Mouse (Mus musculus) intestine, embryonic 16.5 days (tissue): ENCODE data around the gene Mdfi. TPM values are rescaled to one million over a fixed set of nuclear protein-coding genes. Genes with fewer than 3 reads are reported as not detected.

ENCODE experiments used
- ATAC-seq: fragments of 200-750 bp; cut with Nextera tagmentation; 2 replicates; pipeline ENCODE4 v1.8.0; 2017; ENCODE audit warnings: moderate TSS enrichment, moderate library complexity
- H3K27ac ChIP-seq: fragments of 300-500 bp; sonication (generic); 2 replicates; pipeline ENCODE4 v1.5.1; 2014; ENCODE audit warnings: mild to moderate bottlenecking, low read length
- H3K27me3 ChIP-seq: fragments of 300-500 bp; sonication (generic); replicated peaks from 2 replicates; pipeline ENCODE4 v1.6.1; 2014; ENCODE audit warnings: low read length, control low read depth, mixed read lengths; ENCODE audit not compliant: control insufficient read depth, insufficient read depth
- H3K36me3 ChIP-seq: fragments of 300-500 bp; sonication (generic); 2 replicates; pipeline ENCODE4 v1.6.1; 2014; ENCODE audit warnings: low read length, control low read depth; ENCODE audit not compliant: control insufficient read depth, insufficient read depth
- H3K4me1 ChIP-seq: fragments of 300-500 bp; sonication (generic); 2 replicates; pipeline ENCODE4 v1.6.1; 2014; ENCODE audit warnings: low read length, control low read depth, mixed read lengths; ENCODE audit not compliant: control insufficient read depth, insufficient read depth
- H3K4me2 ChIP-seq: fragments of 300-500 bp; sonication (generic); 2 replicates; pipeline ENCODE4 v1.6.1; 2014; ENCODE audit warnings: low read depth, low read length, control low read depth
- H3K4me3 ChIP-seq: fragments of 300-500 bp; sonication (generic); 2 replicates; pipeline ENCODE4 v1.5.1; 2014; ENCODE audit warnings: mild to moderate bottlenecking, low read length
- H3K9ac ChIP-seq: fragments of 300-500 bp; sonication (generic); 2 replicates; pipeline ENCODE4 v1.6.1; 2014; ENCODE audit warnings: low read depth, low read length
- H3K9me3 ChIP-seq: fragments of 300-500 bp; sonication (generic); 2 replicates; pipeline ENCODE4 v1.6.1; 2016; ENCODE audit warnings: low read length, control low read depth; ENCODE audit not compliant: control insufficient read depth
- WGBS: fragments of 180-500 bp; shearing (Covaris S2); extraction: QIAGEN DNeasy Blood & Tissue Kit; methylation state at CpG from one replicate; pipeline ENCODE4 v1.1.7; 2014; 5-methylcytosine and 5-hydroxymethylcytosine counted together
- polyA plus RNA-seq: library from polyadenylated mRNA; unstranded; fragments of >200 nt; fragmentation: Nextera tagmentation; extraction: Ambion mirVana; gene quantifications from 2 replicates; pipeline ENCODE4 v1.2.1, GENCODE M21; 2015

Mdfi gene
- polyA plus RNA-seq = 6.5 and 8.8 TPM in 2 replicates

DNA sequence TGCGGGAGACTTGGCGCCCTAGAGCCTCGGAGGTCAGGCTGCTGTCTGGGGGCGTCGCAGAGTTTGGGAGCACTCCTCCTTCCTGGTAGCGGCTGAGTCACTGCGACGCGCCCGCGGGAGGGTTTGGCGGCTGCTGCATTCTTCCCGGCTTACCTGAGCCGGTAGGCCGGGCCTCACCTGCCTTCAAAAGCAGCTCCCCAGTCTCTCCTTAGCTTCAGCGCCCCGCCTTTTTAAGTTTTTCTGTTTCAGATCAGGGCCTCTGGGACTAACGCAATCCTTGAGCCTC lies at the start of gene Mdfi:
Mdfi (minus strand) TSS at position 210 of the 286 bp plus-strand sequence.
- Histone ChIP-seq H3K36me3 (no peaks in the 10 kb centered on the region), H3K9me3 (no peaks in the 10 kb centered on the region), H3K4me3 (peak within 1 kb of the TSS; percentile 76), H3K4me2 (peak within 1 kb of the TSS; percentile 89), H3K27ac (peak within 1 kb of the TSS; percentile 61), H3K4me1 (peaks cover 33% of the 10 kb centered on the region), H3K9ac (peak within 1 kb of the TSS; percentile 82), H3K27me3 (no peaks in the 10 kb centered on the region)
- WGBS = 6% methylated on average over 17 of the region's 18 CpGs
- ATAC-seq = peak; percentile 38

DNA sequence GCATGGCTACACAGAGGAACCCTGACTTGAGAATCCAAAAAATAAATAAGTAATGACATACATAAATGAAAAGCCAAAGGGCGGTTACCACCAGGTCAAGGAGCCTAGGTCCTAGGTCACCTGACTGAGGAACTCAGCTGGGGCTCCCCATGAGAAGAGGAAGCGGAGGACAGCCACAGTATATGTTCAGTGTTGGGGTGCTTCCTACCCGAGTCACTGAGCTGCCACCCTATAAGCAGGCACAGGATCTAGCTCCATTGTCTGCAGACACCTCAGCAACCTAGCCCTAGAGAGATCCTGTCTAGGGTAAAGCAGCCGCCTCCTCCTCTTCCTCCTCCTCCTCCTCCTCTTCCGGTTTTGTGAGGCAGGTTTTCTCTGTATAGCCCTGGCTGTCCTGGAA lies 48.6 kb upstream of the Mdfi start:
- WGBS = 80% methylated on average over 5 of the region's 5 CpGs
- H3K27me3 ChIP-seq = no peaks in the 10 kb centered on the region
- no peak overlapping the region for H3K27ac ChIP-seq
- no peak overlapping the region for H3K4me3 ChIP-seq
- peaks cover 36% of the 10 kb centered on the region for H3K4me1 ChIP-seq
- H3K9ac ChIP-seq = no peak overlapping the region
- H3K4me2 ChIP-seq = no peak overlapping the region
- peaks cover 5% of the 10 kb centered on the region; the same call in 1 of the 2 replicates for H3K36me3 ChIP-seq
- no peak for ATAC-seq
- H3K9me3 ChIP-seq = no peaks in the 10 kb centered on the region

DNA sequence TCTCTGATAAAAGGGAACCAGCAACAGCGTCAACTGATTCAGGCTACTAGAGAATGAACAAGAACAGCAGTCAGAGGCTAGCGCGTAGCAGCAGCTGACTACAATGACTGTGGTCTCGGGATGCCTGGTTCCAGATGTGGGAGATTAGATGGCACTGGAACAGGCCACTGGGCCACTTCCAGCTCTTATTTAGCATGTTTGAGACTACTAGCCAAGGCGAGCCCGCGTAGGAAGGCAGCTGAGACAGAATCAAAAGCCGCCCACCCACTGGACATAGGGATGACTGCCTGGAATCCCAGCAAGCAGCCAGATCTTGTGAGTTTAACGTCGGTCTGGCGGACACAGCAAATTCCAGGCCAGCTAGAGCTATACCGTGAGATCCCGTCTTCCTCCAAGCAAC lies 46.8 kb upstream of the Mdfi start:
- Histone ChIP-seq H3K27me3 (no peaks in the 10 kb centered on the region), H3K36me3 (peaks cover 5% of the 10 kb centered on the region; the same call in 1 of the 2 replicates), H3K9ac (no peak overlapping the region), H3K4me3 (no peak overlapping the region), H3K27ac (no peak overlapping the region; the same call in 1 of the 2 replicates), H3K4me1 (peaks cover 20% of the 10 kb centered on the region), H3K4me2 (no peak overlapping the region), H3K9me3 (no peaks in the 10 kb centered on the region)
- no peak for ATAC-seq
- 73% methylated on average over 13 of the region's 13 CpGs for WGBS

GRCm38 (mm10) chr17:47879207-47879606 lies 44.7 kb upstream of the Mdfi start:
- Histone ChIP-seq H3K4me2 (no peak overlapping the region; the same call in 1 of the 2 replicates), H3K36me3 (peaks cover 10% of the 10 kb centered on the region; the same call in 1 of the 2 replicates), H3K27ac (no peak overlapping the region), H3K4me1 (peaks cover 19% of the 10 kb centered on the region), H3K9me3 (no peaks in the 10 kb centered on the region), H3K4me3 (no peak overlapping the region), H3K9ac (peak overlapping the region; percentile 6; the same call in 1 of the 2 replicates), H3K27me3 (no peaks in the 10 kb centered on the region)
- WGBS = 26% methylated on average over 3 of the region's 3 CpGs
- ATAC-seq = no peak

- Histone ChIP-seq H3K27me3 (no peaks in the 10 kb centered on the region), H3K4me2 (peak overlapping the region; percentile 23; the same call in 1 of the 2 replicates), H3K4me3 (peak overlapping the region; percentile 7; the same call in 1 of the 2 replicates), H3K9ac (peak overlapping the region; percentile 47), H3K4me1 (peaks cover 23% of the 10 kb centered on the region), H3K27ac (0 out of 2 replicates have a peak overlapping the region, but pooled peaks have one; percentile 15), H3K9me3 (no peaks in the 10 kb centered on the region), H3K36me3 (peaks cover 10% of the 10 kb centered on the region; the same call in 1 of the 2 replicates)
- WGBS = 28% methylated on average over 35 of the region's 35 CpGs
- peak; percentile 29; the same call in 1 of the 2 replicates for ATAC-seq
These were observed 44.0 kb upstream of the Mdfi start for GRCm38 (mm10) chr17:47878378-47879089.

DNA sequence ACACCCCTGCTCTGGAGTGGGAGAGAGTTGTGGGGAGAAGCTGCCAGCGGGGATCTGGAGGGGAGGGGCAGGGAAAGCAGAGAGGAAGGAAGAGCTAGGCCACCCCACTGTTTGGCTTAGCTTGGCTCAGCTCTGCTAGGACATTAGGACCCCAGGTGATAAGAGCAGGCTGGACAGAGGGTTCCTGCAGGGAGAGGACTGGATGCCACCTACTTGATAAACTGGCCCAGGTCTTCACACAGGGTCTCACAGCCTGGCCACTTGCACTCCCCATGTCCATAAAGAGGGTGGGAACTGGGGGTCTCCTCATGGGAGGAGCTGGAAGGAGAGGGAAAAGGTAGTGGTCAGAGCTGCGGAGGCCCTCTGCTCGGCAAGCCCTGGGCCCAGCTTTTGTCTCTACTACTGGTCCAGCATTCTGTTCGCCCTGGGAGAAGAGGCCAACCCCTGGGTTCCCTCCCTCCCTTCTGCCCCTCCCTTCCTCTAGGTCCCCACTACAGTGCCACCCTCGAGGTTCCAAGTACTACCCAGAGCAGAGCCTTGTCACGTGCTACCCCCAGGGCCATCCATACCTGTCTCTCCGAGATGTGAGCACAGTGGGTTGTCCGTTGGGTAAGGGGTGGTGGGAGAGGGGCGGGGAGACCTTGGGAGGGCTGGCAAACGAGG lies 43.4 kb upstream of the Mdfi start:
- H3K9me3 ChIP-seq = no peaks in the 10 kb centered on the region
- no peak overlapping the region for H3K4me3 ChIP-seq
- H3K36me3 ChIP-seq = peaks cover 10% of the 10 kb centered on the region
- ATAC-seq = no peak
- 56% methylated on average over 10 of the region's 10 CpGs for WGBS
- no peaks in the 10 kb centered on the region for H3K27me3 ChIP-seq
- 0 out of 2 replicates have a peak overlapping the region, but pooled peaks have one; percentile 23 for H3K4me2 ChIP-seq
- H3K9ac ChIP-seq = peak overlapping the region; percentile 47; the same call in 1 of the 2 replicates
- H3K27ac ChIP-seq = no peak overlapping the region
- peaks cover 26% of the 10 kb centered on the region for H3K4me1 ChIP-seq

- H3K27ac ChIP-seq = no peak overlapping the region
- peaks cover 10% of the 10 kb centered on the region for H3K36me3 ChIP-seq
- no peak overlapping the region for H3K4me2 ChIP-seq
- H3K4me1 ChIP-seq = peaks cover 26% of the 10 kb centered on the region
- no peak overlapping the region for H3K4me3 ChIP-seq
- H3K9me3 ChIP-seq = no peaks in the 10 kb centered on the region
- no peaks in the 10 kb centered on the region for H3K27me3 ChIP-seq
- no peak overlapping the region for H3K9ac ChIP-seq
- ATAC-seq = no peak
- WGBS = 57% methylated on average over 26 of the region's 26 CpGs
These were observed 42.6 kb upstream of the Mdfi start for GRCm38 (mm10) chr17:47876776-47877714.

DNA sequence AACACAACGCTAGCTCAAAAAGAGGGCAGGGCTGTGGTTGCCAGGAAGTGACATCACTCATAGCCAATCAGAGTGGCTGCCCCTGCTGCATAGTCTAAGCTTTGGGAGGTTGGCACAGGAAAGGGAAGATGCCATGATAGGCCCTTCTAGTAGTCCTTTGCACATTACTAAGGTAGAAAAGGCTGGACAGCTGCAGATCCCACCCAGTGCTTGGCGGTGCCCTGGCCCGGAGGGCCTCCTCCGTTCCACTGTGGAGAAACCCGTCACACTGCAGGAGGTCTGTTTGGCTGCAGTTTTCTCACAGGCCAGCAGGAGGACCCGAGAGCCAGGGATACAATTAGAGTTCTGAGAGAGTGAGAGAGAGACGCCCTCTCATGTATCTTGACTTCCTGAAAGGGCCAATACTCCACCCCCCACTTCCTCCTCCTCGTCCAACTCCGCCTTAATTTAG lies 38.9 kb upstream of the Mdfi start:
- H3K9me3 ChIP-seq = no peaks in the 10 kb centered on the region
- 0 out of 2 replicates have a peak overlapping the region, but pooled peaks have one; percentile 16 for H3K4me2 ChIP-seq
- WGBS = 15% methylated on average over 9 of the region's 9 CpGs
- peaks cover 10% of the 10 kb centered on the region for H3K4me1 ChIP-seq
- H3K9ac ChIP-seq = no peak overlapping the region
- peak; percentile 70 for ATAC-seq
- H3K27ac ChIP-seq = no peak overlapping the region
- no peak overlapping the region for H3K4me3 ChIP-seq
- H3K36me3 ChIP-seq = peaks cover 19% of the 10 kb centered on the region
- H3K27me3 ChIP-seq = no peaks in the 10 kb centered on the region
